Mouse (Mus musculus) cerebellum, postnatal 14 days (tissue): Measurements from ENCODE around the gene Amotl1.
A peak's percentile ranks its signal among the peaks of the same experiment; 100 is the strongest.
"Not testable (repeated sequence)": the region's sequence is repeated elsewhere in the genome, so short reads cannot be mapped to it uniquely, and the experiment has no call there.

Experiments
- DNase-seq, 2 experiments: peaks; one replicate each; pipeline ENCODE4 v3.0.0; 2021; ENCODE audit warnings: mixed read lengths in 2 of 2

The Amotl1 gene

GRCm38 (mm10) chr9:14603475-14603874 lies 41.4 kb downstream of the Amotl1 start:
- DNase-seq = no peak

- DNase-seq = no peak
These were observed 45.1 kb downstream of the Amotl1 start for GRCm38 (mm10) chr9:14599799-14600198.

DNA sequence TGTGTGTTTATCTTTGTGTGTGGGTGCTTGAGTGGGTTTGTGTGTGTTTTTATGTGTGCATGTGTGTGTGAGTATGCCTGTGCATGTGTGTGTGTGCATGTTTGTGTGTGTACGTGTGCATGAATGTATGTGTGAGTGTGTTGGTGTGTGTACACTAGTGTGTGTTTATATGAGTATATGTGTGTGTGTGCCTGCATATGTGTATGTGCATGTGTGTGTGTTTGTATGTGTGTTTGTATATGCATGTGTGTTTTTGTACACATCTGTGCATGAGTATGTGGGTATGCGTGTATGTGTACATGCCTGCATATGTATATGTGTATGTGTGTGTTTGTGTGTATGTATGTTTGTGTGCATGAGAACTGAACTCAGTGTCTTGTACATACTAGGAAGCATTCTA lies 46.7 kb downstream of the Amotl1 start:
- no peak for DNase-seq

GRCm38 (mm10) chr9:14597429-14597828 lies 47.4 kb downstream of the Amotl1 start:
- no peak for DNase-seq

DNA sequence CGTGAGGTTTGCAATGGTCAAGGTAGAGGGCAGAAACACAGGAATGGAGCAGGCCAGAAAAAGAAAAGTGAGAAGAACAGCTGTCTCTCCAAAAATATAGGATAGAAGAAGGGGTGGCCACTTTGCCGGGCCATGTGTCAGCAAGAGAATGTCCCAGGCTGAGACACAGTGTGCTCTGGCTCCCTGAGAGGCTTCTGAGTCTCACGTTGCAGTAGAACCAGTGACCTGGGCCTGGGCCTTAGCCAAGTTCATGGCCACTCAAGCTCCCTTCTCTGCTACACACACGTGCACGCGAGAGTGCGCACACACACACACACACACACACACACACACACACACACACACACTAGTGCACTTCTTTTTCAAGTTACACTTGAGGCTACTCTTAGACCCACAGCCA lies 48.0 kb downstream of the Amotl1 start:
- no peak for DNase-seq

- peak in 1 of 2 experiments; percentile 18 for DNase-seq
These were observed 48.4 kb downstream of the Amotl1 start for GRCm38 (mm10) chr9:14596427-14596826.

GRCm38 (mm10) chr9:14595893-14596292 lies 49.0 kb downstream of the Amotl1 start:
- no peak for DNase-seq

DNA sequence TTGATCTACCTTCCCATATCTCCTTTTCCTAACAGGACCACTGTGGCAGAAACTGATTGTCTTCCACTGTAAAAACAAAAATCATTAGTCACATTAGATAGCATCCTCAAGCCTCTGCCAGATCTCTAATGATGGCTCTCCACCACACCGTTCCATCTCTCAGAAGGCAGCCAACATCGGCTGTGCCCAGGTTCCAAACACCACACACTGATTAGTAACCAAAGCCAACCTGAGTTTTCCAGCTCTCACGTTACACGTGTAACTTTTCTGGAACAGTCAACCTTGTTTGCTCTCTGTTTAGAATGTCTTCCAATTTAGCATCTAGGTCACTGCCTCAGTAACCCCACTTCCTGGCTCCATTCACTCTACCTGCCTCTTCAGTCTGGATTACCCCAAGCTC lies 51.0 kb downstream of the Amotl1 start:
- DNase-seq = no peak

GRCm38 (mm10) chr9:14590666-14591065 lies 54.2 kb downstream of the Amotl1 start:
- DNase-seq = no peak

GRCm38 (mm10) chr9:14588690-14589089 lies 56.2 kb downstream of the Amotl1 start:
- DNase-seq = no peak

GRCm38 (mm10) chr9:14585702-14586101 lies 59.2 kb downstream of the Amotl1 start:
- no peak for DNase-seq

- DNase-seq = no peak
These were observed 65.9 kb downstream of the Amotl1 start for GRCm38 (mm10) chr9:14578960-14579359.

DNA sequence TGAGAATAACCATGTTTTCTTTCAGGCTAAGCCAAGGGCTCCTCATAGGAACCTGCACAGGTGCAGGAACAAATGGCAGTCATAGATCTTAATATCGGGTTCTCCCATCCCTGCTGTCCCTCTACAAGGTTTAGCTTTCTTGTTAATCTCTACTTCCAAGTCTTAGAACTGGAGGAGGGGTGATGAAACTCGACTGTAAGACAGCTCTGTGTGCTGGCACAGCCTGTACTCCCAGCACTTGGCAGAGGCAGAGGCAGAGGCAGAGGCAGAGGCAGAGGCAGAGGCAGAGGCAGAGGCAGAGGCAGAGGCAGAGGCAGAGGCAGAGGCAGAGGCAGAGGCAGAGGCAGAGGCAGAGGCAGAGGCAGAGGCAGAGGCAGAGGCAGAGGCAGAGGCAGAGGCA lies 68.5 kb downstream of the Amotl1 start:
- DNase-seq = not testable (repeated sequence)

DNA sequence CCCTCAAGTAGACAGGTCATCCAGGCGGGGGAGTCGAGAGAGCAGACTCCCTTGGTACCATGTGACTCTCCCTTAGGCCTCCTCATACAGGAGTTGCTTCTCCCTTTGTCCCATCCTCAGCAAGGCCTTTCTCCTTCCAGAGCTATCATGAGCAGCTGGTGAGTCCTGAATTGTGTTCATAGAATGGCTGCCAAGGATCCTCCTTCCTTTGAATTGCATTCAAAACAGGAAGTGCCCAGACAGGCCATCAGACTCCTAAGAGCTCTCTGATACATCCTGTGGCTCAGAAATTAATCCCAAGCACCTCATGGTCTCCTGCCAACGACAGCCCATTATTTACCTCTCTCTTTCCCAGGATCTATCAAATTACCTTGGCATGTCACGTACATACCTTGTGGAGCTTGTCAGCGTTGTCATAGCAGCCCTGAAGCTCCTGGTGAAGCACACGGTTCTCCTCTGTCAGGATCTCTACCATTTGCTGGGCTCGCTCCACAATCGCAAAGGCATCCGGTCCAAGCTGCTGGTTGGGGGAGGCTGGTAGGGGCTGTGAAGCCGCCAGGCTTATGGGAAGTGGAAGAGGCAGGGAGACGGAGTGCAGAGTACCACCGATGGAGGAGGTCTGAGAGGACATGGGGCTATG lies 70.0 kb downstream of the Amotl1 start:
- DNase-seq = peak; percentile 35 to 49

- DNase-seq = no peak
These were observed 75.5 kb downstream of the Amotl1 start for GRCm38 (mm10) chr9:14569175-14569975.

DNA sequence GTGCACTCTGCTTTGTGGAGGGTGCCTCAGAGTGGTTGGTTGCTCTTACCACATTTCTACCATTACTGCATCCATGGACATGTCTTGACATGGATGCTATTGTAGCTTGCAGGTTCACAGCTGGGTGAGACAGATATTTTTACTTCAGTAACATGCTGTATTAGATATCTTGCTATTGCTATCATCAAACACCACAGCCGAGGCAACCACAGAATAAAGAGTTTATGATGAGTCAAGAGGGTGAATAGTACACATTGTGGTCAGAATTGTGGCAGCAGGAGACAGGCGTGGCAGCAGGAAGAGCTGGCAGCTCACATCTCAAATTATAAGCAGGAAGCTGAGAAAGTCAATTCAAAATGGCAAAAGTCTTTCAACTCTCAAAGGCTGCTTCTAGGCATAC lies 76.4 kb downstream of the Amotl1 start:
- DNase-seq = no peak

DNA sequence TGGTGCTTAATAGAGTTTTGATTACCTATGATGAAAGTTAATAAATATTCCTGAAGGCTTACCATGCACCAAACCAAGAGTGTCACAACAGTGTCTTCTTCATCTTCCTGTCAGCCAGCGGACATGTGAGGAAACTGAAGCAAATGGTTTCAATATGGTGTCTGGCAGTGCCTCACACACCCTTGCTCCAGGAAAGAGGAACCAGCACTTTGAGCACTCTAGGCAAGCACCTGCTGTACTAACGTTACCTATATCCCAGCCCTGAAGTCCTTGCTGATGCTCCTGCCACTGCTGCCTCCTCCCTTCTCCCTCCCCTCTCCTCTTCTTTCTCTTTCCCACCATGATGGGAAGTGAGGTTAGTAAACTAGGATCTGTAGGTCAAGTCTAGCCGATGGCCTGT lies 80.4 kb downstream of the Amotl1 start:
- DNase-seq = no peak

GRCm38 (mm10) chr9:14563351-14563750 lies 81.5 kb downstream of the Amotl1 start:
- DNase-seq = no peak

DNA sequence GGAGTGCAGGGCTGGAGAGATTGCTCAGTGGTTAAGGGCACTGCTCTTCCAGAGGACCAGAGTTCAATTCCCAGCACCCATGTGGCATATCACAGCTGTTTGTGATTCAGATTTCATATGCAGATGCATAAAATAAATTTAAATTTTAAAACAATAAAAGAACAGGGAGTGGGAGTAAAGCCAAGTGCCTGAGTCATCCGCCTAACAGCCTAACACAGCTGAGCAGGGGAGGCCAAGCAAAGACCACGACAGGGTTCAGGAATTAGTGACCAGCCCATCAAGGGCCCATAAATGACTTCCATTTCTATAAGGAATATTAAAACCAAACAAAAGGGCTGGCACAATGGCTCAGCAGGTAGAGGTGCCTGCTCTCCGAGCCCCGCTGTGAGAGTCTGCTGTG lies 84.3 kb downstream of the Amotl1 start:
- DNase-seq = no peak

- DNase-seq = no peak
These were observed 84.9 kb downstream of the Amotl1 start for GRCm38 (mm10) chr9:14559996-14560395.

DNA sequence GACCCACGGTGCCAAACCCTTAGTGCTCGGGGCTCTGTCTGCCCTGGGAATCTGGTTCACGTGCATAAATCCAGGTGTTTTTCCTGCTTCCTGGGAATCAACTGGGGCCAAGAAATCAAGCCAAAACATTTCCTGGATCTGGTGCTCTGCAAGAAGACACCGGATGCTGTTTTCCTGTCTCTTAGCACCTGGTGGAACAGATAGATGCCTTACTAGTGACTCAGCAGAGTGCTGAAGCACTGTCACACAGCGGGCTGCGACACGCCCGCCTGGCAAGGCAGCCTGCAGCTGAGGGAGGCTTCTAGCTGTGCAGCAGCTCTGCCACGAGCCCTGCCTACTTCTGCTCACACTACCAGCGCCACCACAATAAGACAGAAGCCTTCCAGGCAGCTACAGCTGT lies 85.4 kb downstream of the Amotl1 start:
- no peak for DNase-seq

DNA sequence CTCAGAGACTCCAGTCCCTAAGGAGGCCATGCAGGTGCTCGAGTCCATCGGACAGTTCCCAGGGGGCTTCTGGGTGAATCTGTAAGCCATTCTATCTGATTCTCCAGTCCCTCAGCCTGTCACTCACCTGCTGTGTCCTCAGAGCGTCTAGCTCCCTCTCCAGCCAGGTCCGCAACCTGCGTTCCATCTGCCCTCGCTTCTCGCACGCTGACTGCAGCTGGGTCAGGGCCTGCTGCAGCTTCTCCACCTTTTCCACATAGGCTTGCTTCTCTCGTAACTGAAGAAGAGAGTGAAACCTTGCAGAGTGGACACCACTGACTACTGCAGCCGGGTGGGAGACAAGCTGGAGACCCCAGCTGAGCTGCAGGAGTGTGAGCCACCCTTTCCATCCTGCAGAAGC lies 86.5 kb downstream of the Amotl1 start:
- no peak for DNase-seq

GRCm38 (mm10) chr9:14548366-14548761 lies 96.5 kb downstream of the Amotl1 start:
- DNase-seq = no peak

GRCm38 (mm10) chr9:14547584-14548365 lies 97.1 kb downstream of the Amotl1 start:
- DNase-seq = no peak
